Mouse (Mus musculus): ENCODE data around the gene Polk. TPM values are rescaled to one million over a fixed set of nuclear protein-coding genes. Genes with fewer than 3 reads are reported as not detected.

The Polk gene
- polyA plus RNA-seq, 2 experiments: 9.6 to 9.8 TPM

DNA sequence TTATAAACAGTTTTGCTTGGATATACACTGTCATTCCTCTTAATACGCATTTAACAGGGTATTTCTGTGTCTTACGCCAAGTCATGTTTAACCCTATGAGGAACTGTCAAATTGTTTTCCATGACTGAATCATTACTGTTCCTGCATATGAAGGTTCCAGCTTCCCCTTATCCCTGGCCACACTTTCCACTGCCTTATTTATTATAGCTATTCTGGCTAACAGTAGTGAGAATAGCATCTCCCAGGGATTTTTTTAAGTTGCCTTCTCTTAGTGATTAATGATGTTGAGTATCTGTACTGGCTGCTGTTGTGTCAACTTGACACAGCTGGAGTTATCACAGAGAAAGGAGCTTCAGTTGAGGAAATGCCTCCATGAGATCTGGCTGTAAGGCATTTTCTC is 25.0 kb downstream of the Polk start:
- ATAC-seq (ENCODE audit: low FRiP score, low read depth): no peak
- H3K9ac ChIP-seq (ENCODE audit: low read depth, low read length, severe bottlenecking): no peak overlapping the region
- H3K27me3 ChIP-seq (ENCODE audit: control insufficient read depth, insufficient read depth, low read length): no peaks in the 10 kb centered on the region
- no peaks in the 10 kb centered on the region for H3K9me3 ChIP-seq (ENCODE audit: control insufficient read depth, low read length)
- TF ChIP-seq POLR2A (IDR thresholded peaks at IDR 0.05; ENCODE audit: borderline replicate concordance, extremely low read depth, insufficient read depth, insufficient read length): no peak
- no peak overlapping the region for H3K27ac ChIP-seq (replicated peaks; ENCODE audit: low read depth, low read length)
- H3K4me3 ChIP-seq (replicated peaks; ENCODE audit: low read length): no peak overlapping the region
- no peak for DNase-seq (ENCODE audit: low spot score)
- no peak overlapping the region for H3K4me2 ChIP-seq (replicated peaks; ENCODE audit: low read depth, low read length, severe bottlenecking)
- WGBS: 95% methylated on average over 2 of the region's 2 CpGs
- H3K4me1 ChIP-seq (ENCODE audit: control insufficient read depth, insufficient read depth, low read length): no peaks in the 10 kb centered on the region
- peaks cover 3% of the 10 kb centered on the region; the same call in 1 of the 2 replicates for H3K36me3 ChIP-seq (ENCODE audit: control insufficient read depth, insufficient read depth, low read length)

DNA sequence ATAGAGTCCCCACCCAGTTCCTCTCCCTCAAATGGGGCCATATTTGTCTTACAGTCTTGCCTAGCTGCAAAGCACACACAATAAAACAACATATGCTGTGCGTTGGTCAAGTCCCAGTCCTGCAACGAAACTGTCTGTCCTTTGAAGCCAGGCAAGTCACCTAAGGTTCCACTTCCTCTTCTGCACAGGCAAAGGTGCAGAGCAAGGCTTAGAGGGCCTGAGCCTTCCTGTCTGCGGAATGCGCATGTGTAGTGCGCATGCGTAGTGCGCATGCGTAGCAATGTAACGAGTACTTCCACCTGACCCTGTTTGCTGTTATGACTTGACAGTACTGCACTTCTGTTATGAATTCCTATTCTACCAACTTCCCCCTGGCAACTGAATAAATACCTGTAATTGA is 26.1 kb downstream of the Polk start:
- Histone ChIP-seq H3K27me3 (ENCODE audit: control insufficient read depth, insufficient read depth, low read length) (no peaks in the 10 kb centered on the region), H3K27ac (replicated peaks; ENCODE audit: low read depth, low read length) (no peak overlapping the region), H3K4me3 (replicated peaks; ENCODE audit: low read length) (no peak overlapping the region), H3K9ac (ENCODE audit: low read depth, low read length, severe bottlenecking) (no peak overlapping the region), H3K36me3 (ENCODE audit: control insufficient read depth, insufficient read depth, low read length) (peaks cover 3% of the 10 kb centered on the region; the same call in 1 of the 2 replicates), H3K4me2 (replicated peaks; ENCODE audit: low read depth, low read length, severe bottlenecking) (no peak overlapping the region), H3K9me3 (ENCODE audit: control insufficient read depth, low read length) (no peaks in the 10 kb centered on the region), H3K4me1 (ENCODE audit: control insufficient read depth, insufficient read depth, low read length) (0 out of 2 replicates have a peak, but pooled peaks cover 2% of the 10 kb centered on the region)
- no peak for TF ChIP-seq POLR2A (IDR thresholded peaks at IDR 0.05; ENCODE audit: borderline replicate concordance, extremely low read depth, insufficient read depth, insufficient read length)
- no peak for ATAC-seq (ENCODE audit: low FRiP score, low read depth)
- DNase-seq (ENCODE audit: low spot score): no peak
- 81% methylated on average over 9 of the region's 9 CpGs for WGBS

DNA sequence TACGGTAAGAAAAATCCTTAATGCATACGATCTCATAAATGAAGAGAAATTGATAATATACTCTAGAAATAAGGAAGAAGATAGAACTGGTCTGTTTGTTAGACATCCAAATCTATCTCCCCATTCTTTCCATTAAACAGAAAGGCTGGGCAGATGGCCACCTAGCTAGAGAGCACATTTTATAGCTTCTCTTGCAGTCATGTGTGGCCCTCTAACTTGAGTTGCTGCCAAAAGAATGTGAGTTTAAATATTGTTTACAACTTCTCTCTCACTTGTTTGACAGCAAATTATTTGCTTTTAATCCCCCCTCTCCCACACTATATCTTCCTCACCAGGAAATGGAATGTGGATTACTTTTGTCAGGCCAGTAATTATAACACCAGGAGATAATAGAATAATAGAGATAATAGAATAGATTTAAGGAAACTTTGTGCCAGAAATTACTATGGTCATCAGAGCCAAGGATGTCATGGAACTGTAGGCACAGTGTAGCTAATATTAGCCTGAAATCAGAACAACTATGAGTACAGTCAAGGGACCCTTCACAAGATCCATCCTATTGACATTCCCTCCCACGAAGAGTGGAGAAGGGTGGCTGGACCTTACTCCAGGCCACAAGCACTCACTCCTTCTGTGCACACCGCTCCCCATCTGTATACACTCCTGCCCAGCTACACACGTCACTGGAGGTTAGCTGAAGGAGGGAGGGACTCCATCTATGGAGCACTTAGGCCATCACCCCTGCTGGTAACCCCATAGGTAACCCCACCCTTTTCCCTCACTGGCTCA is 28.0 kb downstream of the Polk start:
- ATAC-seq (ENCODE audit: low FRiP score, low read depth): no peak
- Histone ChIP-seq H3K4me2 (replicated peaks; ENCODE audit: low read depth, low read length, severe bottlenecking) (no peak overlapping the region), H3K9me3 (ENCODE audit: control insufficient read depth, low read length) (no peaks in the 10 kb centered on the region), H3K4me3 (replicated peaks; ENCODE audit: low read length) (no peak overlapping the region), H3K27ac (replicated peaks; ENCODE audit: low read depth, low read length) (no peak overlapping the region), H3K36me3 (ENCODE audit: control insufficient read depth, insufficient read depth, low read length) (peaks cover 3% of the 10 kb centered on the region; the same call in 1 of the 2 replicates), H3K9ac (ENCODE audit: low read depth, low read length, severe bottlenecking) (no peak overlapping the region), H3K4me1 (ENCODE audit: control insufficient read depth, insufficient read depth, low read length) (0 out of 2 replicates have a peak, but pooled peaks cover 2% of the 10 kb centered on the region), H3K27me3 (ENCODE audit: control insufficient read depth, insufficient read depth, low read length) (no peaks in the 10 kb centered on the region)
- 81% methylated on average over 5 of the region's 5 CpGs for WGBS
- TF ChIP-seq POLR2A (IDR thresholded peaks at IDR 0.05; ENCODE audit: borderline replicate concordance, extremely low read depth, insufficient read depth, insufficient read length): no peak
- DNase-seq (ENCODE audit: low spot score): peak; percentile 26

DNA sequence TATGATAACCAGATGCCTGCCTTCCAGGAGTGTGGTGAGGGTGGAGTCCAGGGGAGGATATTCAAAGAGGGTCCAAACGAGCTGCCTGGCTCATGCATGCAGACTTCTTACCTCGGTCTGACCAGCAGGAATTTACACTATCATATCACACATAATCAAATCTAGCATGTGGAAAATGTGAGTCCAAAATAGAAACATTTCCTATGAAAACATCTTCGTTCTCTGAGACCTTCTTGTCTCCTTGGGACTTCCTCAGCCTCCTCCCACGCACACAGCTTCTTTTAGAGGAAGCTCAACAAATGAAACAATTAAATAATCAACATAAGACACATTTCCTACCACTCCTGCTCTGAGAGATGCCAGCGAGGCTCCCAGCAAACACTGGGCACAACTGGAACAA is 30.5 kb downstream of the Polk start:
- H3K4me2 ChIP-seq (replicated peaks; ENCODE audit: low read depth, low read length, severe bottlenecking): no peak overlapping the region
- peak; percentile 23 for DNase-seq (ENCODE audit: low spot score)
- H3K27me3 ChIP-seq (ENCODE audit: control insufficient read depth, insufficient read depth, low read length): no peaks in the 10 kb centered on the region
- H3K4me1 ChIP-seq (ENCODE audit: control insufficient read depth, insufficient read depth, low read length): 0 out of 2 replicates have a peak, but pooled peaks cover 2% of the 10 kb centered on the region
- no peak overlapping the region for H3K4me3 ChIP-seq (replicated peaks; ENCODE audit: low read length)
- H3K9me3 ChIP-seq (ENCODE audit: control insufficient read depth, low read length): no peaks in the 10 kb centered on the region
- no peak overlapping the region for H3K27ac ChIP-seq (replicated peaks; ENCODE audit: low read depth, low read length)
- WGBS: 50% methylated on average over 5 of the region's 5 CpGs
- TF ChIP-seq POLR2A (IDR thresholded peaks at IDR 0.05; ENCODE audit: borderline replicate concordance, extremely low read depth, insufficient read depth, insufficient read length): no peak
- no peak overlapping the region for H3K9ac ChIP-seq (ENCODE audit: low read depth, low read length, severe bottlenecking)
- peaks cover 5% of the 10 kb centered on the region for H3K36me3 ChIP-seq (ENCODE audit: control insufficient read depth, insufficient read depth, low read length)
- ATAC-seq (ENCODE audit: low FRiP score, low read depth): peak; percentile 63

DNA sequence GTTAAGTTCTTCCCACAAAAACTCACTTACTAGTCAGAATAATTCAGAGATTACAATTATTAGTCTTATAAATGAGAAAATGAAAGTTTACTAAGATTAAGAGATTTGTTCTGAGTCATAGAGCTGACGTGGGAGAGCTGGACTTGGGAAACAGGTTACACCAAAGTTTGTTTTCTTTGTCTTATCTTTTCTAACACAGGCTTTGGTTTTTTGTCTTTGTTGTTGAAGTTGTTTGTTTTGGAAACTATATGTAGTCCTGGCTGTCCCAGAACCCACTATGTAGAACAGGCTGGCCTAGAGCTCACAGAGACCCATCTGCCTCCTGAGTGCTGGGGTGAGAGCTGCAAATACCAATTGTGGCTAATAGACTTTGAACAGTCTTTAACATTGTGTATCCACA is 31.1 kb downstream of the Polk start:
- no peak overlapping the region for H3K27ac ChIP-seq (replicated peaks; ENCODE audit: low read depth, low read length)
- 0 out of 2 replicates have a peak, but pooled peaks cover 2% of the 10 kb centered on the region for H3K4me1 ChIP-seq (ENCODE audit: control insufficient read depth, insufficient read depth, low read length)
- H3K9ac ChIP-seq (ENCODE audit: low read depth, low read length, severe bottlenecking): no peak overlapping the region
- TF ChIP-seq POLR2A (IDR thresholded peaks at IDR 0.05; ENCODE audit: borderline replicate concordance, extremely low read depth, insufficient read depth, insufficient read length): no peak
- H3K36me3 ChIP-seq (ENCODE audit: control insufficient read depth, insufficient read depth, low read length): peaks cover 3% of the 10 kb centered on the region; the same call in 1 of the 2 replicates
- WGBS: 80% methylated on average over 1 of the region's 1 CpGs
- ATAC-seq (ENCODE audit: low FRiP score, low read depth): no peak
- no peak overlapping the region for H3K4me3 ChIP-seq (replicated peaks; ENCODE audit: low read length)
- H3K27me3 ChIP-seq (ENCODE audit: control insufficient read depth, insufficient read depth, low read length): no peaks in the 10 kb centered on the region
- no peaks in the 10 kb centered on the region for H3K9me3 ChIP-seq (ENCODE audit: control insufficient read depth, low read length)
- DNase-seq (ENCODE audit: low spot score): no peak
- no peak overlapping the region for H3K4me2 ChIP-seq (replicated peaks; ENCODE audit: low read depth, low read length, severe bottlenecking)
